Mouse (Mus musculus) ovary, postnatal 14 days (tissue): ENCODE data around the gene Olfm2.
"Not testable (repeated sequence)": the region's sequence is repeated elsewhere in the genome, so short reads cannot be mapped to it uniquely, and the experiment has no call there.

Experiments
- DNase-seq: peaks from one replicate; pipeline ENCODE4 v3.0.0; 2022; ENCODE audit warnings: low spot score

The Olfm2 gene

GRCm38 (mm10) chr9:20696107-20696712 lies 49.9 kb downstream of the Olfm2 start:
- no peak for DNase-seq

- no peak for DNase-seq
Observed at GRCm38 (mm10) chr9:20694721-20695235, 51.4 kb downstream of the Olfm2 start.

- DNase-seq = no peak
Observed at GRCm38 (mm10) chr9:20692863-20693262, 53.3 kb downstream of the Olfm2 start.

- DNase-seq = not testable (repeated sequence)
Observed at GRCm38 (mm10) chr9:20690449-20690848, 55.7 kb downstream of the Olfm2 start.

GRCm38 (mm10) chr9:20689913-20690312 lies 56.2 kb downstream of the Olfm2 start:
- no peak for DNase-seq

- DNase-seq = no peak
Observed at GRCm38 (mm10) chr9:20689403-20689802, 56.7 kb downstream of the Olfm2 start.

GRCm38 (mm10) chr9:20685081-20685861 lies 60.9 kb downstream of the Olfm2 start:
- no peak for DNase-seq

GRCm38 (mm10) chr9:20682389-20682722 lies 63.8 kb downstream of the Olfm2 start:
- no peak for DNase-seq

- no peak for DNase-seq
Observed at GRCm38 (mm10) chr9:20681546-20682388, 64.4 kb downstream of the Olfm2 start.

GRCm38 (mm10) chr9:20680378-20680958 lies 65.7 kb downstream of the Olfm2 start:
- no peak for DNase-seq

- no peak for DNase-seq
Observed at GRCm38 (mm10) chr9:20677892-20678291, 68.3 kb downstream of the Olfm2 start.

GRCm38 (mm10) chr9:20672047-20672446 lies 74.1 kb downstream of the Olfm2 start:
- DNase-seq = no peak

GRCm38 (mm10) chr9:20668065-20668464 lies 78.1 kb downstream of the Olfm2 start:
- no peak for DNase-seq

- DNase-seq = no peak
Observed at GRCm38 (mm10) chr9:20666510-20667034, 79.6 kb downstream of the Olfm2 start.

GRCm38 (mm10) chr9:20665925-20666324 lies 80.2 kb downstream of the Olfm2 start:
- DNase-seq = no peak

- DNase-seq = no peak
Observed at GRCm38 (mm10) chr9:20664982-20665637, 81.0 kb downstream of the Olfm2 start.

GRCm38 (mm10) chr9:20664366-20664765 lies 81.8 kb downstream of the Olfm2 start:
- no peak for DNase-seq

- no peak for DNase-seq
Observed at GRCm38 (mm10) chr9:20663956-20664355, 82.2 kb downstream of the Olfm2 start.

GRCm38 (mm10) chr9:20662874-20663273 lies 83.3 kb downstream of the Olfm2 start:
- no peak for DNase-seq

GRCm38 (mm10) chr9:20662325-20662724 lies 83.8 kb downstream of the Olfm2 start:
- DNase-seq = peak; percentile 59

GRCm38 (mm10) chr9:20657546-20657945 lies 88.6 kb downstream of the Olfm2 start:
- no peak for DNase-seq
